Comparison of ENCODE assay signal across 16 mouse cellular contexts in genomic region chr15:42069072-42069471, GRCm38 (mm10).
DNase-seq lines count a peak whose midpoint lies in the region; ATAC-seq and TF ChIP-seq lines count a peak whose summit lies in the region.
"Had no signal": no experiment of that assay in that cellular context is flagged by ENCODE, and none has a peak within 500 bp of the region (broad histone marks: within the 10 kb centered on the region; RNA-seq: fewer than 3 reads in every experiment).

No protein-coding gene starts in this region.

- H3K9me3 ChIP-seq in kidney, embryonic 15.5 days (replicated peaks): no peaks in the 10 kb centered on the region
- H3K9me3 ChIP-seq in limb, embryonic 13.5 days: no peaks in the 10 kb centered on the region
- H3K9me3 ChIP-seq: limb, embryonic 15.5 days had no signal

- TF ChIP-seq POLR2A in brain, embryonic 14.5 days (IDR thresholded peaks at IDR 0.05; ENCODE audit: borderline replicate concordance, extremely low read depth, insufficient read depth, insufficient read length, poor library complexity, severe bottlenecking): no peak

- H3K9ac ChIP-seq in kidney, embryonic 15.5 days: no peak overlapping the region
- no peak overlapping the region for H3K9ac ChIP-seq in limb, embryonic 13.5 days
- H3K9ac ChIP-seq: limb, embryonic 15.5 days; lung, embryonic 14.5 days had no signal

- peak; percentile 66; the same call in 1 of the 2 replicates for ATAC-seq in kidney, embryonic 15.5 days (replicated peaks; ENCODE audit: low FRiP score)
- ATAC-seq in limb, embryonic 13.5 days (ENCODE audit: low FRiP score, low read depth): peak; percentile 79

- H3K36me3 ChIP-seq in kidney, embryonic 15.5 days: no peaks in the 10 kb centered on the region
- H3K36me3 ChIP-seq in limb, embryonic 13.5 days: no peaks in the 10 kb centered on the region
- H3K36me3 ChIP-seq: limb, embryonic 15.5 days had no signal

- H3K4me1 ChIP-seq in kidney, embryonic 15.5 days: no peaks in the 10 kb centered on the region
- H3K4me1 ChIP-seq in limb, embryonic 13.5 days: 0 out of 2 replicates have a peak, but pooled peaks cover 5% of the 10 kb centered on the region

- no peak overlapping the region for H3K4me2 ChIP-seq in kidney, embryonic 15.5 days
- no peak overlapping the region for H3K4me2 ChIP-seq in limb, embryonic 13.5 days (replicated peaks)
- H3K4me2 ChIP-seq: heart, embryonic 11.5 days; limb, embryonic 15.5 days; lung, embryonic 14.5 days had no signal

- H3K27me3 ChIP-seq in kidney, embryonic 15.5 days: no peaks in the 10 kb centered on the region
- H3K27me3 ChIP-seq in limb, embryonic 13.5 days: no peaks in the 10 kb centered on the region
- H3K27me3 ChIP-seq: limb, embryonic 15.5 days had no signal

- H3K4me3 ChIP-seq in kidney, embryonic 15.5 days (replicated peaks): no peak overlapping the region
- no peak overlapping the region for H3K4me3 ChIP-seq in limb, embryonic 13.5 days
- H3K4me3 ChIP-seq: erythroblast, embryonic 14.5 days; limb, embryonic 15.5 days had no signal

- TF ChIP-seq CTCF in brain, embryonic 14.5 days (IDR thresholded peaks at IDR 0.05; ENCODE audit: borderline replicate concordance, extremely low read depth, insufficient read depth, insufficient read length): no peak

- peak; percentile 23 to 24 for DNase-seq in cerebellum, postnatal 25 days
- no peak for DNase-seq in cerebellum, adult 11 months
- no peak for DNase-seq in kidney, postnatal 10 days
- DNase-seq in brain, embryonic 14.5 days (ENCODE audit: low read depth): peak; percentile 61
- DNase-seq in spleen, postnatal 14 days (ENCODE audit: low spot score in 2 of 2): no peak
- DNase-seq in thymus, adult 18-20 months: no peak
- DNase-seq: adrenal gland, postnatal 14 days; gastrocnemius, postnatal 14 days; kidney, postnatal 14 days; right cerebral cortex, postnatal 14 days had no signal

- 62% methylated on average over 3 of the region's 3 CpGs for WGBS in kidney, embryonic 15.5 days
- 45% methylated on average over 3 of the region's 3 CpGs for WGBS in limb, embryonic 13.5 days

- H3K27ac ChIP-seq in kidney, embryonic 15.5 days: no peak overlapping the region
- no peak overlapping the region for H3K27ac ChIP-seq in limb, embryonic 13.5 days
- H3K27ac ChIP-seq: limb, embryonic 15.5 days had no signal

Comparison
In these comparisons a context has a peak if more than half of its experiments do, and no peak if none do; other contexts are left out.
1. DNase-seq: peak in cerebellum, postnatal 25 days (2 of 2) and brain, embryonic 14.5 days (single experiment); none in cerebellum, adult 11 months (single experiment), kidney, postnatal 10 days (single experiment), spleen, postnatal 14 days (0 of 2) and thymus, adult 18-20 months (0 of 2).